Mouse (Mus musculus) MEL (cell line): Measurements from ENCODE around the gene Aco1.

Experiments used
- EP300 ChIP-seq, 2 experiments: IDR thresholded peaks; 2 replicates each; pipeline ENCODE4 v1.6.1; 2011; ENCODE audit warnings: improper control_type of control experiment in 2 of 2, low read length in 2 of 2, low read depth in 1 of 2, mild to moderate bottlenecking in 1 of 2
- GATA1 ChIP-seq: IDR thresholded peaks from 2 replicates; pipeline ENCODE4 v1.6.1; 2011; ENCODE audit warnings: low read depth, low read length, improper control_type of control experiment
- MXI1 ChIP-seq: IDR thresholded peaks from 2 replicates; pipeline ENCODE4 v1.6.1; 2011; ENCODE audit warnings: mild to moderate bottlenecking, low read depth, low read length, improper control_type of control experiment
- NELFE ChIP-seq: IDR thresholded peaks from 2 replicates; pipeline ENCODE4 v1.6.1; 2011; ENCODE audit warnings: low read depth, low read length, improper control_type of control experiment
- POLR2A ChIP-seq, 2 experiments: IDR thresholded peaks; 2 replicates each; pipeline ENCODE4 v1.6.1; 2011 to 2012; ENCODE audit warnings: low read length in 2 of 2, mild to moderate bottlenecking in 2 of 2, control low read depth in 1 of 2, improper control_type of control experiment in 1 of 2, low read depth in 1 of 2, moderate library complexity in 1 of 2; ENCODE audit not compliant: control insufficient read depth in 1 of 2, insufficient read depth in 1 of 2, poor library complexity in 1 of 2
- RAD21 ChIP-seq: IDR thresholded peaks from 2 replicates; pipeline ENCODE4 v1.6.1; 2011; ENCODE audit warnings: mild to moderate bottlenecking, low read depth, low read length, improper control_type of control experiment
- SIN3A ChIP-seq: IDR thresholded peaks from 2 replicates; pipeline ENCODE4 v1.6.1; 2012; ENCODE audit warnings: low read length, improper control_type of control experiment, inconsistent platforms
- TAL1 ChIP-seq: IDR thresholded peaks from 2 replicates; pipeline ENCODE4 v1.6.1; 2012; ENCODE audit warnings: mild to moderate bottlenecking, inconsistent platforms, low read length, moderate library complexity, mixed read lengths
- ZKSCAN1 ChIP-seq: IDR thresholded peaks from 2 replicates; pipeline ENCODE4 v1.6.1; 2012; ENCODE audit warnings: low read depth, mild to moderate bottlenecking, inconsistent platforms, low read length, improper control_type of control experiment, moderate library complexity
- ZNF384 ChIP-seq: IDR thresholded peaks from 2 replicates; pipeline ENCODE4 v1.6.1; 2012; ENCODE audit warnings: low read depth, mild to moderate bottlenecking, inconsistent platforms, low read length, improper control_type of control experiment

- no peak for TF ChIP-seq TAL1
- no peak for TF ChIP-seq SIN3A
- no peak for TF ChIP-seq ZNF384
- no peak for TF ChIP-seq POLR2A (IDR thresholded peaks at IDR 0.05; ENCODE audit: control insufficient read depth in 1 of 2, insufficient read depth in 1 of 2, low read depth in 1 of 2, low read length in 2 of 2, poor library complexity in 1 of 2)
- TF ChIP-seq NELFE: no peak
- TF ChIP-seq MXI1: no peak
- TF ChIP-seq RAD21: no peak
- no peak for TF ChIP-seq EP300 (IDR thresholded peaks at IDR 0.05; ENCODE audit: low read depth in 1 of 2, low read length in 2 of 2)
- no peak for TF ChIP-seq ZKSCAN1
- no peak for TF ChIP-seq GATA1
Observed at GRCm38 (mm10) chr4:40160591-40161434, 17.9 kb downstream of the Aco1 start.
